Mouse (Mus musculus) brain, embryonic 14.5 days (tissue): ENCODE results near the gene Neurog3.

ENCODE experiments used
- CTCF ChIP-seq: fragments of 200-500 bp; IDR thresholded peaks from 2 replicates; pipeline ENCODE4 v1.5.1; 2012; ENCODE audit warnings: inconsistent platforms, mild to moderate bottlenecking, moderate library complexity, borderline replicate concordance; ENCODE audit not compliant: insufficient read depth, insufficient read length; ENCODE audit errors: extremely low read depth
- POLR2A ChIP-seq: fragments of 200-500 bp; IDR thresholded peaks from 2 replicates; pipeline ENCODE4 v1.6.1; 2012; ENCODE audit warnings: mild to moderate bottlenecking, inconsistent platforms, borderline replicate concordance; ENCODE audit not compliant: poor library complexity, insufficient read depth, insufficient read length, severe bottlenecking; ENCODE audit errors: extremely low read depth

DNA sequence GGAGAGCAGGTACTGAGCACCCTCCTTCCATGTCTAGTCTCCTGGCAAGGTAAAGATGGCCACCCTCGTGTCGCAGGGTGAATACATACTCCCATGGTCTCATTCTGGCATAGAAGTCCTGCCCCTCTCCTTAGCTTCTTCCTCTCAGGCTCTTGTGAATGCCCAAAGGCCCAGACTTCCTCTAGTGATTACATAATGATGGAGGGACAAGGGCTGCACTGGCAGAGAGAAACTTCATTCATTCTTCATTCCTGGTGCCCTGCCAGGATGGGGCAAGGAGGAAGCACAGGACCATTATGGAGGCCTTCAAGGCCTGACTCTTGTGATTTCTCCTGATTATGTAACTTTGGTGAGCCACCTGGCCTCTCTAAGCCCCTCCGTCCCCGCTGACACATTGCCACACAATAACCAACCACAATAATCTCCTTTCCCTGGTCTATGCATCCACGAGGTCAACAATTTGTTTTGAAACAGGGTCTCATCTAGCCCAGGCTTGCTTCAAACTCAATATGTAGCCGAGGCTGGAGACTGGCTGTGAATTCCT is 49.7 kb downstream of the Neurog3 start:
- no peak for TF ChIP-seq CTCF
- no peak for TF ChIP-seq POLR2A
